Mouse (Mus musculus): ENCODE data around the gene Prpf38a. TPM values are rescaled to one million over a fixed set of nuclear protein-coding genes. Genes with fewer than 3 reads are reported as not detected.
A peak's percentile ranks its signal among the peaks of the same experiment; 100 is the strongest.

Gene Prpf38a
- polyA plus RNA-seq, 1 experiment from 2014 or later = 82.5 TPM

- H3K4me3 ChIP-seq (ENCODE audit: low read depth, low read length) = no peak overlapping the region
- H3K4me2 ChIP-seq (ENCODE audit: low read depth, low read length) = no peak overlapping the region
- no peak for ATAC-seq (ENCODE audit: low read depth)
- H3K9ac ChIP-seq (replicated peaks; ENCODE audit: low read depth, low read length) = no peak overlapping the region
- H3K4me1 ChIP-seq (ENCODE audit: control insufficient read depth, insufficient read depth, low read length) = no peaks in the 10 kb centered on the region
- no peak overlapping the region for H3K27ac ChIP-seq (ENCODE audit: low read depth, low read length)
- peaks cover 3% of the 10 kb centered on the region; the same call in 1 of the 2 replicates for H3K36me3 ChIP-seq (ENCODE audit: control insufficient read depth, insufficient read depth, low read length)
- WGBS = 96% methylated on average over 3 of the region's 3 CpGs
- no peaks in the 10 kb centered on the region for H3K9me3 ChIP-seq (ENCODE audit: control insufficient read depth, low read length)
- H3K27me3 ChIP-seq (ENCODE audit: control insufficient read depth, insufficient read depth, low read length) = no peaks in the 10 kb centered on the region
Measured at GRCm38 (mm10) chr4:108608651-108609050, 29.5 kb upstream of the Prpf38a start.

DNA sequence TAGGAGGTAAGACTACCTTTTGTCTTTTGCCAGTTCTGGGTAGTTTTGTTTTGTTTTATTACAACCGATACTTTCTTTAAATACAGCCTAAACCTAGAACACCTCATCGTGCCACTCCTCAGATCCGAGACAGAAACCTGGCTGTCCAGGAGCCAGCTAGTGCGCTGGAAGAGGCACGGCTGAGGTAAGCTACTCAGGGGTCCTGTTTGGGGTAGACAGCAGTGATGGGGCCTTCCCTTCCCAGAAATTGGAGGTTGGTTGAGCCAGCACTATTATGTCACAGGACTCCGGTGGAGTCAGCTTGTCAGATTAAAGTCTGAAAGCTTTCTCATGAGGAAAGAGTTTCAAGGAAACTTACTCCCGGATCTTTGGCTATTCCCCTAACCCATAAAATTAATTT, 22.7 kb upstream of the Prpf38a start:
- WGBS = 92% methylated on average over 7 of the region's 7 CpGs
- Histone ChIP-seq H3K9me3 (ENCODE audit: control insufficient read depth, low read length) (no peaks in the 10 kb centered on the region), H3K4me2 (ENCODE audit: low read depth, low read length) (no peak overlapping the region), H3K27me3 (ENCODE audit: control insufficient read depth, insufficient read depth, low read length) (no peaks in the 10 kb centered on the region), H3K36me3 (ENCODE audit: control insufficient read depth, insufficient read depth, low read length) (peaks cover 3% of the 10 kb centered on the region; the same call in 1 of the 2 replicates), H3K27ac (ENCODE audit: low read depth, low read length) (no peak overlapping the region), H3K9ac (replicated peaks; ENCODE audit: low read depth, low read length) (no peak overlapping the region), H3K4me1 (ENCODE audit: control insufficient read depth, insufficient read depth, low read length) (no peaks in the 10 kb centered on the region), H3K4me3 (ENCODE audit: low read depth, low read length) (no peak overlapping the region)
- ATAC-seq (ENCODE audit: low read depth) = no peak

GRCm38 (mm10) chr4:108598306-108598705, 19.2 kb upstream of the Prpf38a start:
- WGBS = 92% methylated on average over 4 of the region's 4 CpGs
- H3K4me1 ChIP-seq (ENCODE audit: control insufficient read depth, insufficient read depth, low read length) = no peaks in the 10 kb centered on the region

GRCm38 (mm10) chr4:108595785-108596184, 16.6 kb upstream of the Prpf38a start:
- WGBS = 87% methylated on average over 1 of the region's 1 CpGs
- Histone ChIP-seq H3K4me3 (ENCODE audit: low read depth, low read length) (no peak overlapping the region), H3K27me3 (ENCODE audit: control insufficient read depth, insufficient read depth, low read length) (no peaks in the 10 kb centered on the region), H3K27ac (ENCODE audit: low read depth, low read length) (no peak overlapping the region), H3K4me1 (ENCODE audit: control insufficient read depth, insufficient read depth, low read length) (no peaks in the 10 kb centered on the region), H3K36me3 (ENCODE audit: control insufficient read depth, insufficient read depth, low read length) (no peaks in the 10 kb centered on the region), H3K9ac (replicated peaks; ENCODE audit: low read depth, low read length) (no peak overlapping the region), H3K4me2 (ENCODE audit: low read depth, low read length) (no peak overlapping the region), H3K9me3 (ENCODE audit: control insufficient read depth, low read length) (no peaks in the 10 kb centered on the region)
- ATAC-seq (ENCODE audit: low read depth) = no peak

More at GRCm38 (mm10) chr4:108598306-108598705, 19.2 kb upstream of the Prpf38a start:
- ATAC-seq (ENCODE audit: low read depth) = no peak
- no peak overlapping the region for H3K27ac ChIP-seq (ENCODE audit: low read depth, low read length)
- H3K36me3 ChIP-seq (ENCODE audit: control insufficient read depth, insufficient read depth, low read length) = no peaks in the 10 kb centered on the region
- no peak overlapping the region for H3K4me2 ChIP-seq (ENCODE audit: low read depth, low read length)
- no peaks in the 10 kb centered on the region for H3K9me3 ChIP-seq (ENCODE audit: control insufficient read depth, low read length)
- H3K27me3 ChIP-seq (ENCODE audit: control insufficient read depth, insufficient read depth, low read length) = no peaks in the 10 kb centered on the region
- no peak overlapping the region for H3K4me3 ChIP-seq (ENCODE audit: low read depth, low read length)
- H3K9ac ChIP-seq (replicated peaks; ENCODE audit: low read depth, low read length) = no peak overlapping the region

- Histone ChIP-seq H3K4me3 (ENCODE audit: low read depth, low read length) (no peak overlapping the region), H3K4me1 (ENCODE audit: control insufficient read depth, insufficient read depth, low read length) (no peaks in the 10 kb centered on the region), H3K9me3 (ENCODE audit: control insufficient read depth, low read length) (no peaks in the 10 kb centered on the region), H3K9ac (replicated peaks; ENCODE audit: low read depth, low read length) (no peak overlapping the region), H3K36me3 (ENCODE audit: control insufficient read depth, insufficient read depth, low read length) (no peaks in the 10 kb centered on the region), H3K4me2 (ENCODE audit: low read depth, low read length) (no peak overlapping the region), H3K27ac (ENCODE audit: low read depth, low read length) (no peak overlapping the region), H3K27me3 (ENCODE audit: control insufficient read depth, insufficient read depth, low read length) (no peaks in the 10 kb centered on the region)
- 91% methylated on average over 2 of the region's 2 CpGs for WGBS
- no peak for ATAC-seq (ENCODE audit: low read depth)
Measured at GRCm38 (mm10) chr4:108593376-108593775, 14.2 kb upstream of the Prpf38a start.

DNA sequence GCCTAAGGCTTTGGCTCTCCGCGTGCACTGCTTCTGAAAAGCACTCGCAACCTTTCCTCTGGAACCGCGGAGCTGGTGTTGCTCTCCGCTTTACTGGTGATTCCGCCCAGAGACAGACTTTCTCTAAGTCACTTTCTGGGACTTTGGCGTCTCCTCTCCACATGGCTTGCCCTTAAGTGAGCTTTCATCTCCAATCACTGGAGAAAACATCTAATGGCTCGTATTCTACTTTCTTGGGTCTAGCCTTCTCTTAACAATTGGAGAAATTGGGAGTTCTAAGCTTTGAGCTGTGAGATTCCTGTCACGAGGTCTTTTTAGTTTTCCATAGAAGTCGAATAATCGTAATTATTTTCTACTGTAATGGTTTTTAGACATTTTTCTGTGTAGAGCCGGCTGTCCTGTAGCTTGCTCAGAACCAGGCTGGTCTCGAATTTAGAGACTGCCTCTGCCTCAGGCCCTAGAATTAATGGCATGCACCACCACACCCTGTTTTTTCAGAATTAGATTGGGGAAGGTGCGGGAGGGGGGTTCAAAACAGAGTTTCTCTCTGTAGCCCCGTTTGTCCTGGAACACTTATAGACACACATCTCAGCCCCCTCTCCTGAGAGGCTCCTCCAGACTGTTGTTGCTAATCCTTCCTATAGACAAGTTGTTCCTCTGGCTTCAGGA, 741 bp upstream of the Prpf38a start:
- ATAC-seq (ENCODE audit: low read depth) = no peak
- H3K9ac ChIP-seq (replicated peaks; ENCODE audit: low read depth, low read length) = 0 out of 2 replicates have a peak overlapping the region, but pooled peaks have one; percentile 21

GRCm38 (mm10) chr4:108572644-108573043, 6.5 kb downstream of the Prpf38a start:
- no peaks in the 10 kb centered on the region for H3K27me3 ChIP-seq (ENCODE audit: control insufficient read depth, insufficient read depth, low read length)
- 98% methylated on average over 3 of the region's 3 CpGs for WGBS
- H3K9me3 ChIP-seq (ENCODE audit: control insufficient read depth, low read length) = no peaks in the 10 kb centered on the region
- no peak for ATAC-seq (ENCODE audit: low read depth)
- H3K27ac ChIP-seq (ENCODE audit: low read depth, low read length) = no peak overlapping the region
- no peak overlapping the region for H3K4me2 ChIP-seq (ENCODE audit: low read depth, low read length)
- no peak overlapping the region for H3K9ac ChIP-seq (replicated peaks; ENCODE audit: low read depth, low read length)
- peaks cover 5% of the 10 kb centered on the region; the same call in 1 of the 2 replicates for H3K4me1 ChIP-seq (ENCODE audit: control insufficient read depth, insufficient read depth, low read length)
- H3K36me3 ChIP-seq (ENCODE audit: control insufficient read depth, insufficient read depth, low read length) = peaks cover 63% of the 10 kb centered on the region
- no peak overlapping the region for H3K4me3 ChIP-seq (ENCODE audit: low read depth, low read length)

More for the DNA sequence above, 741 bp upstream of the Prpf38a start:
- no peaks in the 10 kb centered on the region for H3K27me3 ChIP-seq (ENCODE audit: control insufficient read depth, insufficient read depth, low read length)
- H3K4me2 ChIP-seq (ENCODE audit: low read depth, low read length) = peak overlapping the region; percentile 91
- H3K4me1 ChIP-seq (ENCODE audit: control insufficient read depth, insufficient read depth, low read length) = peaks cover 15% of the 10 kb centered on the region; the same call in 1 of the 2 replicates
- peak overlapping the region; percentile 83 for H3K4me3 ChIP-seq (ENCODE audit: low read depth, low read length)
- WGBS = 3% methylated on average over 16 of the region's 16 CpGs
- H3K9me3 ChIP-seq (ENCODE audit: control insufficient read depth, low read length) = no peaks in the 10 kb centered on the region
- peaks cover 16% of the 10 kb centered on the region; the same call in 1 of the 2 replicates for H3K36me3 ChIP-seq (ENCODE audit: control insufficient read depth, insufficient read depth, low read length)
- H3K27ac ChIP-seq (ENCODE audit: low read depth, low read length) = no peak overlapping the region

- no peaks in the 10 kb centered on the region for H3K9me3 ChIP-seq (ENCODE audit: control insufficient read depth, low read length)
- WGBS = 75% methylated on average over 1 of the region's 1 CpGs
- H3K9ac ChIP-seq (replicated peaks; ENCODE audit: low read depth, low read length) = no peak overlapping the region
- no peak for ATAC-seq (ENCODE audit: low read depth)
- no peak overlapping the region for H3K4me3 ChIP-seq (ENCODE audit: low read depth, low read length)
- peaks cover 75% of the 10 kb centered on the region for H3K36me3 ChIP-seq (ENCODE audit: control insufficient read depth, insufficient read depth, low read length)
- H3K4me1 ChIP-seq (ENCODE audit: control insufficient read depth, insufficient read depth, low read length) = no peaks in the 10 kb centered on the region
- no peak overlapping the region for H3K4me2 ChIP-seq (ENCODE audit: low read depth, low read length)
- no peak overlapping the region for H3K27ac ChIP-seq (ENCODE audit: low read depth, low read length)
- H3K27me3 ChIP-seq (ENCODE audit: control insufficient read depth, insufficient read depth, low read length) = no peaks in the 10 kb centered on the region
Measured at GRCm38 (mm10) chr4:108565026-108565425, 14.1 kb downstream of the Prpf38a start.

DNA sequence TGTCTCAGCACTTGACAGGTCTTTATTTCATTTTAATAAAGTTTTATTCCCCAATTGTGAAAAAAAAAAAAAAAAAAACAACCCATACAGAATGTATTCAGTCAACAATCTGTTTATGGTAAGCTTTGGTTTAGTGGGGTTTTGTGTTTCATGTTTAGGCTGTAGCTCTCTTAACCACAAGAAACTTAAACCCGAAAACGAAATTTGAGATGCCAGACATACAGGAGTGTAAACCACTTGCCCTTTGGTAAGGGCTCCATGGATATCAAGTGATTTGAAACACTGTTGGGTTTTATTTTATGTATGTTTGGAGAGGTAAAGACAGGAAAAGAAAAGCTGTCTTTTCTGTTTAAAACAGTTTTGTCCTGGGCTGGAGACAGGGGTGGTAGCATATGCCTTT, 39.4 kb downstream of the Prpf38a start:
- WGBS = 93% methylated on average over 2 of the region's 2 CpGs
- ATAC-seq (ENCODE audit: low read depth) = no peak
- no peaks in the 10 kb centered on the region for H3K9me3 ChIP-seq (ENCODE audit: control insufficient read depth, low read length)

More for the DNA sequence above, 39.4 kb downstream of the Prpf38a start:
- H3K4me1 ChIP-seq (ENCODE audit: control insufficient read depth, insufficient read depth, low read length) = no peaks in the 10 kb centered on the region
- peaks cover 8% of the 10 kb centered on the region for H3K36me3 ChIP-seq (ENCODE audit: control insufficient read depth, insufficient read depth, low read length)
- no peak overlapping the region for H3K4me3 ChIP-seq (ENCODE audit: low read depth, low read length)
- H3K27ac ChIP-seq (ENCODE audit: low read depth, low read length) = no peak overlapping the region
- H3K4me2 ChIP-seq (ENCODE audit: low read depth, low read length) = no peak overlapping the region
- no peaks in the 10 kb centered on the region for H3K27me3 ChIP-seq (ENCODE audit: control insufficient read depth, insufficient read depth, low read length)
- no peak overlapping the region for H3K9ac ChIP-seq (replicated peaks; ENCODE audit: low read depth, low read length)
